Mouse (Mus musculus): ENCODE data around the gene Ciz1. TPM values are rescaled to one million over a fixed set of nuclear protein-coding genes. Genes with fewer than 3 reads are reported as not detected.
A peak's percentile ranks its signal among the peaks of the same experiment; 100 is the strongest.
"Not testable (repeated sequence)": the region's sequence is repeated elsewhere in the genome, so short reads cannot be mapped to it uniquely, and the experiment has no call there.

Gene Ciz1
- polyA plus RNA-seq, 1 experiment from 2014 or later, result 53.7 TPM

GRCm38 (mm10) chr2:32353836-32354235 is 1.7 kb downstream of the Ciz1 start:
- Histone ChIP-seq H3K36me3 (peaks cover 7% of the 10 kb centered on the region; the same call in 1 of the 2 replicates), H3K4me2 (peak overlapping the region; percentile 78; the same call in 1 of the 2 replicates), H3K27ac (no peak overlapping the region), H3K9ac (peak overlapping the region; percentile 93; the same call in 1 of the 2 replicates), H3K9me3 (no peaks in the 10 kb centered on the region), H3K4me1 (replicated peaks) (peaks cover 33% of the 10 kb centered on the region), H3K4me3 (0 out of 2 replicates have a peak overlapping the region, but pooled peaks have one; percentile 73), H3K27me3 (0 out of 2 replicates have a peak, but pooled peaks cover 15% of the 10 kb centered on the region)
- 79% methylated on average over 6 of the region's 6 CpGs for WGBS
- ATAC-seq (ENCODE audit: low FRiP score), result no peak

GRCm38 (mm10) chr2:32354336-32354895 is 2.3 kb downstream of the Ciz1 start:
- ATAC-seq (ENCODE audit: low FRiP score), result no peak
- Histone ChIP-seq H3K9ac (no peak overlapping the region), H3K4me3 (no peak overlapping the region), H3K27ac (no peak overlapping the region), H3K4me1 (replicated peaks) (peaks cover 32% of the 10 kb centered on the region), H3K9me3 (no peaks in the 10 kb centered on the region), H3K27me3 (0 out of 2 replicates have a peak, but pooled peaks cover 15% of the 10 kb centered on the region), H3K4me2 (no peak overlapping the region), H3K36me3 (peaks cover 1% of the 10 kb centered on the region; the same call in 1 of the 2 replicates)
- WGBS, result 85% methylated on average over 3 of the region's 3 CpGs

- no peak overlapping the region for H3K27ac ChIP-seq
- no peak overlapping the region for H3K9ac ChIP-seq
- H3K36me3 ChIP-seq, result no peaks in the 10 kb centered on the region
- H3K4me3 ChIP-seq, result no peak overlapping the region
- H3K9me3 ChIP-seq, result no peaks in the 10 kb centered on the region
- no peak overlapping the region for H3K4me2 ChIP-seq
- no peak for ATAC-seq (ENCODE audit: low FRiP score)
- WGBS, result 82% methylated on average over 10 of the region's 10 CpGs
- peaks cover 21% of the 10 kb centered on the region for H3K4me1 ChIP-seq (replicated peaks)
- H3K27me3 ChIP-seq, result 0 out of 2 replicates have a peak, but pooled peaks cover 11% of the 10 kb centered on the region
Observed at GRCm38 (mm10) chr2:32356216-32356615, 4.1 kb downstream of the Ciz1 start.

GRCm38 (mm10) chr2:32357710-32358109 is 5.6 kb downstream of the Ciz1 start:
- no peak for ATAC-seq (ENCODE audit: low FRiP score)
- peaks cover 14% of the 10 kb centered on the region for H3K27me3 ChIP-seq
- no peak overlapping the region for H3K9ac ChIP-seq
- no peak overlapping the region for H3K4me3 ChIP-seq
- H3K4me2 ChIP-seq, result no peak overlapping the region
- no peak overlapping the region for H3K27ac ChIP-seq
- H3K4me1 ChIP-seq (replicated peaks), result peaks cover 20% of the 10 kb centered on the region
- 74% methylated on average over 3 of the region's 3 CpGs for WGBS
- no peaks in the 10 kb centered on the region for H3K36me3 ChIP-seq
- no peaks in the 10 kb centered on the region for H3K9me3 ChIP-seq

GRCm38 (mm10) chr2:32358381-32358780 is 6.3 kb downstream of the Ciz1 start:
- Histone ChIP-seq H3K36me3 (no peaks in the 10 kb centered on the region), H3K27me3 (peaks cover 14% of the 10 kb centered on the region), H3K4me3 (no peak overlapping the region), H3K27ac (no peak overlapping the region), H3K4me2 (no peak overlapping the region), H3K9me3 (no peaks in the 10 kb centered on the region), H3K9ac (no peak overlapping the region), H3K4me1 (replicated peaks) (peaks cover 19% of the 10 kb centered on the region)
- 69% methylated on average over 10 of the region's 10 CpGs for WGBS
- no peak for ATAC-seq (ENCODE audit: low FRiP score)

- Histone ChIP-seq H3K36me3 (peaks cover 6% of the 10 kb centered on the region), H3K9ac (peak overlapping the region; percentile 61), H3K9me3 (no peaks in the 10 kb centered on the region), H3K4me3 (peak overlapping the region; percentile 33), H3K4me2 (peak overlapping the region; percentile 62), H3K4me1 (replicated peaks) (peaks cover 31% of the 10 kb centered on the region), H3K27me3 (peaks cover 14% of the 10 kb centered on the region), H3K27ac (no peak overlapping the region)
- WGBS, result 7% methylated on average over 14 of the region's 14 CpGs
- ATAC-seq (ENCODE audit: low FRiP score), result no peak
Observed at GRCm38 (mm10) chr2:32360741-32361140, 8.6 kb downstream of the Ciz1 start.

GRCm38 (mm10) chr2:32361437-32361836 is 9.3 kb downstream of the Ciz1 start:
- Histone ChIP-seq H3K4me3 (peak overlapping the region; percentile 33), H3K9me3 (no peaks in the 10 kb centered on the region), H3K4me1 (replicated peaks) (peaks cover 31% of the 10 kb centered on the region), H3K9ac (peak overlapping the region; percentile 61), H3K36me3 (peaks cover 13% of the 10 kb centered on the region), H3K27me3 (peaks cover 14% of the 10 kb centered on the region), H3K27ac (no peak overlapping the region), H3K4me2 (peak overlapping the region; percentile 62)
- WGBS, result 2% methylated on average over 24 of the region's 24 CpGs
- peak; percentile 50; the same call in 1 of the 2 replicates for ATAC-seq (ENCODE audit: low FRiP score)

- Histone ChIP-seq H3K4me2 (peak overlapping the region; percentile 90), H3K36me3 (peaks cover 22% of the 10 kb centered on the region), H3K4me3 (peak overlapping the region; percentile 85), H3K27ac (peak overlapping the region; percentile 90), H3K27me3 (peaks cover 14% of the 10 kb centered on the region), H3K9ac (peak overlapping the region; percentile 91), H3K4me1 (replicated peaks) (peaks cover 31% of the 10 kb centered on the region)
- ATAC-seq (ENCODE audit: low FRiP score); H3K9me3 ChIP-seq: not testable (repeated sequence)
- WGBS, result 45% methylated on average over 5 of the region's 5 CpGs
Observed at GRCm38 (mm10) chr2:32362274-32362673, 10.1 kb downstream of the Ciz1 start.

GRCm38 (mm10) chr2:32362817-32363340 is 10.8 kb downstream of the Ciz1 start:
- H3K27me3 ChIP-seq, result peaks cover 9% of the 10 kb centered on the region
- peak overlapping the region; percentile 90 for H3K27ac ChIP-seq
- H3K36me3 ChIP-seq, result peaks cover 28% of the 10 kb centered on the region
- peak overlapping the region; percentile 85 for H3K4me3 ChIP-seq
- WGBS, result 0% methylated on average over 51 of the region's 53 CpGs
- H3K9ac ChIP-seq, result peak overlapping the region; percentile 91
- H3K4me1 ChIP-seq (replicated peaks), result peaks cover 31% of the 10 kb centered on the region
- ATAC-seq (ENCODE audit: low FRiP score), result peak; percentile 85
- peak overlapping the region; percentile 90 for H3K4me2 ChIP-seq
- H3K9me3 ChIP-seq, result no peaks in the 10 kb centered on the region

- WGBS, result 11% methylated on average over 19 of the region's 19 CpGs
- Histone ChIP-seq H3K4me1 (replicated peaks) (peaks cover 31% of the 10 kb centered on the region), H3K9ac (peak overlapping the region; percentile 91), H3K9me3 (no peaks in the 10 kb centered on the region), H3K4me2 (peak overlapping the region; percentile 90), H3K27me3 (peaks cover 8% of the 10 kb centered on the region), H3K4me3 (peak overlapping the region; percentile 85), H3K27ac (peak overlapping the region; percentile 90), H3K36me3 (peaks cover 34% of the 10 kb centered on the region)
- peak; percentile 60 for ATAC-seq (ENCODE audit: low FRiP score)
Observed at GRCm38 (mm10) chr2:32363376-32364106, 11.4 kb downstream of the Ciz1 start.

GRCm38 (mm10) chr2:32364121-32364520 is 12.0 kb downstream of the Ciz1 start:
- peaks cover 8% of the 10 kb centered on the region for H3K27me3 ChIP-seq
- peak overlapping the region; percentile 85 for H3K4me3 ChIP-seq
- H3K36me3 ChIP-seq, result peaks cover 36% of the 10 kb centered on the region
- WGBS, result 92% methylated on average over 8 of the region's 8 CpGs
- H3K4me1 ChIP-seq (replicated peaks), result peaks cover 31% of the 10 kb centered on the region
- peak overlapping the region; percentile 90 for H3K4me2 ChIP-seq
- H3K9ac ChIP-seq, result peak overlapping the region; percentile 91
- H3K9me3 ChIP-seq, result no peaks in the 10 kb centered on the region
- ATAC-seq (ENCODE audit: low FRiP score), result no peak
- 0 out of 2 replicates have a peak overlapping the region, but pooled peaks have one; percentile 90 for H3K27ac ChIP-seq

GRCm38 (mm10) chr2:32367315-32367714 is 15.2 kb downstream of the Ciz1 start:
- H3K9me3 ChIP-seq, result no peaks in the 10 kb centered on the region
- H3K36me3 ChIP-seq, result peaks cover 68% of the 10 kb centered on the region
- no peak overlapping the region for H3K4me2 ChIP-seq
- peaks cover 18% of the 10 kb centered on the region for H3K4me1 ChIP-seq (replicated peaks)
- no peak overlapping the region for H3K27ac ChIP-seq
- ATAC-seq (ENCODE audit: low FRiP score), result no peak
- no peak overlapping the region for H3K9ac ChIP-seq
- no peak overlapping the region for H3K4me3 ChIP-seq
- H3K27me3 ChIP-seq, result no peaks in the 10 kb centered on the region
- 96% methylated on average over 5 of the region's 5 CpGs for WGBS
